Mouse (Mus musculus) ES-Bruce4 (cell line): ENCODE measurements around the gene Olfr544. TPM values are rescaled to one million over a fixed set of nuclear protein-coding genes. Genes with fewer than 3 reads are reported as not detected.
"Not testable (repeated sequence)": the region's sequence is repeated elsewhere in the genome, so short reads cannot be mapped to it uniquely, and the experiment has no call there.

ENCODE experiments used
- H3K27ac ChIP-seq: 2 replicates; pipeline ENCODE4 v1.5.1; 2012; ENCODE audit warnings: low read length, inconsistent platforms; ENCODE audit not compliant: insufficient read depth
- H3K27me3 ChIP-seq: 2 replicates; pipeline ENCODE4 v1.6.1; 2012; ENCODE audit warnings: mild to moderate bottlenecking, low read length, inconsistent platforms; ENCODE audit not compliant: control insufficient read depth, poor library complexity, insufficient read depth, severe bottlenecking
- H3K36me3 ChIP-seq: 2 replicates; pipeline ENCODE4 v1.6.1; 2012; ENCODE audit warnings: inconsistent platforms, mild to moderate bottlenecking, low read length, moderate library complexity; ENCODE audit not compliant: control insufficient read depth, poor library complexity, insufficient read depth, severe bottlenecking
- H3K4me1 ChIP-seq: one replicate; pipeline ENCODE4 v1.8.1; 2011; ENCODE audit warnings: low read length; ENCODE audit not compliant: control insufficient read depth, insufficient read depth
- H3K4me3 ChIP-seq: 2 replicates; pipeline ENCODE4 v1.5.1; 2011; ENCODE audit warnings: low read depth, mild to moderate bottlenecking, low read length
- H3K9ac ChIP-seq: 2 replicates; pipeline ENCODE4 v1.6.1; 2012; ENCODE audit warnings: low read depth, mild to moderate bottlenecking, inconsistent platforms; ENCODE audit not compliant: poor library complexity, severe bottlenecking
- H3K9me3 ChIP-seq: replicated peaks from 2 replicates; pipeline ENCODE4 v1.6.1; 2012; ENCODE audit warnings: mild to moderate bottlenecking, low read length, inconsistent platforms; ENCODE audit not compliant: control insufficient read depth, poor library complexity, insufficient read depth, severe bottlenecking
- CTCF ChIP-seq: IDR thresholded peaks from one replicate; pipeline ENCODE4 v1.8.1; 2011; ENCODE audit warnings: low read depth, low read length
- EP300 ChIP-seq: IDR thresholded peaks from 2 replicates; pipeline ENCODE4 v1.6.1; 2011; ENCODE audit warnings: low read depth, low read length; ENCODE audit not compliant: insufficient read depth
- POLR2A ChIP-seq: IDR thresholded peaks from one replicate; pipeline ENCODE4 v1.8.1; 2011; ENCODE audit warnings: low read length; ENCODE audit not compliant: insufficient read depth
- polyA plus RNA-seq: library from polyadenylated mRNA; stranded (reverse); fragments of >200 nt; gene quantifications from 2 replicates; pipeline ENCODE4 v1.2.4, GENCODE M21; 2011; ENCODE audit warnings: low read depth; ENCODE audit not compliant: missing spikeins, insufficient read depth, insufficient read length

The Olfr544 gene
- polyA plus RNA-seq, 1 experiment = not detected

DNA sequence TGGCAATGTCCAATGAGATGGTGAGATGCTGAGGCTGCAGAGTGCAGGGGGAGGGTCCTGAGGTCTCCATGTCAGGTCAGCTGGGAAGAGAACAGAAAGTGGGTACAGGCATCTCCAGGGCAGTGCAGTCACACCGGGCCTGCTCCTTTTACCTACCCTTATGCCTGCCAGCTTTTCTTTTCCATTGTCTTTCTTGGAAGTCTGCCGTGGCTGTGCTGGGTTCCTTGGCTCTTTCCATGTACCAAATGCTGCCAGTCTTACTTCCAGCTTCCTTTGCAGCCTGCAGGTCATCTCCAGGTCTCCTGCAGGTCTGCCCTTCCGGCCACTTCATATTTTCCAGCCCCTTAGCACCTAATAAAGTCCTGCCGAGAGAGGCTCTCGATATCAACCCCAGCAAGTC lies 13.9 kb upstream of the Olfr544 start:
- TF ChIP-seq POLR2A (no peak), EP300 (no peak), CTCF (no peak)
- H3K27ac ChIP-seq = no peak overlapping the region
- H3K27me3 ChIP-seq = no peaks in the 10 kb centered on the region
- no peaks in the 10 kb centered on the region for H3K4me1 ChIP-seq
- no peak overlapping the region for H3K9ac ChIP-seq
- no peaks in the 10 kb centered on the region for H3K36me3 ChIP-seq
- no peak overlapping the region for H3K4me3 ChIP-seq
- no peaks in the 10 kb centered on the region for H3K9me3 ChIP-seq

DNA sequence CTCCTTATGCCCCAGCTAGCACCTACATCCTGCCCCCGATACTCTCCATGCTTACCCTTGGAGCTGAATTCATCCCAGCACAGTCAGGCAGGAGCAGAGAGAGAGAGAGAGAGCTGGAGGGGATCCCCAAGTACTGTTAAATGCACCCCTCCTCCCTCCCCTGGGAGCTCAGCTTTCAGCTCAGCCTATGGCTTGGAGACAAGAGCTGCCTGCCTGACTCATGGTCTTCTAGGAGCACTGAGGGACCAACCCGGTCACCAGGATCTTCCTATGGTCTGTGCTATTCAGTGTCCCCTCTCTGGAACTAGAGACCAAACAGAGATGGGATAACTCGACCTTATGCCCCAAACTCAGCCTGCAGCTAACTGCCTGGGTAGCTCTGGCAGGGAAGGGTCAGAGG lies 11.4 kb upstream of the Olfr544 start, which contains the start of gene Olfr545:
TSS of gene Olfr545 (minus strand) at position 101 of the 400 bp plus-strand sequence.
- no peaks in the 10 kb centered on the region for H3K4me1 ChIP-seq
- no peak within 1 kb of the TSS for H3K27ac ChIP-seq
- H3K36me3 ChIP-seq = no peaks in the 10 kb centered on the region
- TF ChIP-seq CTCF = no peak
- TF ChIP-seq EP300 = no peak
- TF ChIP-seq POLR2A = no peak
- no peaks in the 10 kb centered on the region for H3K27me3 ChIP-seq
- H3K9ac ChIP-seq = no peak within 1 kb of the TSS
- H3K4me3 ChIP-seq = no peak within 1 kb of the TSS
- H3K9me3 ChIP-seq = no peaks in the 10 kb centered on the region

DNA sequence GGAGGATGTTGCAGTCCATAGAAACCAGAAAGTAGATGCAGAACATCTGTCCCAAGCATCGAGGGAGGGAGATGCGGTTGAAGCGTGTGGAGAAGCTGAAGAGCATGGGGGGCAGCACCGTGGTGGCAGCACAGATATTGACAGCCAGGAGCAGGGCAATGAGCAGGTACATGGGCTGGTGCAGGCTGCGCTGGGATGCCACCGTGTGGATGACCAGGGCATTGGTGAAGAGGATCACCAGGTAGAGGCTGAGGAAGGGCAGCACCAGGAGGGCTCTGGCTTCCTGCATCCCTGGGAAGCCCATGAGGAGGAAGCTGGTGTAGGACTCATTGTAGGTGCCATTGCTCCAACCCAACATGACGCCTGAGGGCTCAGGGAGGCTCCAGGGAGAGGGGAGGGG lies 6.3 kb upstream of the Olfr544 start:
- H3K9me3 ChIP-seq, H3K27ac ChIP-seq, H3K4me1 ChIP-seq, H3K4me3 ChIP-seq, H3K27me3 ChIP-seq, H3K36me3 ChIP-seq, H3K9ac ChIP-seq: not testable (repeated sequence)

DNA sequence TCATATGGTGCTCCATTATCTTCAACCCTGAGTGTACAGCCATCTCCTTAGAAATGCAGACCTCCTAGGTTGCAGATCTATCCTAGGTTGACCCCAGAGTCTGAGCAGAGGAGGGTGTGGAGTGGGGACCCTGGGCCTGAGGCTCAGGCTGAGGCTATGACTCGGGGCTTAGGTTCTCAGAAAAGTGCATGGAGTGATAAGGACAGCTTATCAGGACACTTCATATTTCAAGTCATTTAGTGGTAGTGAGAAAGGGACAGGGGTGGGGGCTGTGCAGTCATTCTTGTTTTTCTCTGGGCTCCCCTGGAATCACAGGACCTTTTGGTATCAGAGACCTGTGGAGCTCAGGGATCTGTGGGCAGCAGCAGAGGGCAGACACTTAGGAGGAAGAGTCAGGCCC lies 2.0 kb downstream of the Olfr544 start:
- Histone ChIP-seq H3K4me3 (no peak overlapping the region), H3K27ac (no peak overlapping the region), H3K4me1 (no peaks in the 10 kb centered on the region), H3K27me3 (no peaks in the 10 kb centered on the region), H3K9ac (no peak overlapping the region), H3K36me3 (no peaks in the 10 kb centered on the region), H3K9me3 (no peaks in the 10 kb centered on the region)
- TF ChIP-seq CTCF (no peak), EP300 (no peak), POLR2A (no peak)

DNA sequence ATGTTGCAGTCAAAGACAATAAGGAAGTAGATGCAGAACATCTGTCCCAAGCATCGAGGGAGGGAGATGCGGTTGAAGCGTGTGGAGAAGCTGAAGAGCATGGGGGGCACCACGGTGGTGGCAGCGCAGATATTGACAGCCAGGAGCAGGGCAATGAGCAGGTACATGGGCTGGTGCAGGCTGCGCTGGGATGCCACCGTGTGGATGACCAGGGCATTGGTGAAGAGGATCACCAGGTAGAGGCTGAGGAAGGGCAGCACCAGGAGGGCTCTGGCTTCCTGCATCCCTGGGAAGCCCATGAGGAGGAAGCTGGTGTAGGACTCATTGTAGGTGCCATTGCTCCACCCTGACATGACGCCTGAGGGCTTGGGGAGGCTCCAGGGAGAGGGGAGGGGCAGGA lies 3.3 kb downstream of the Olfr544 start:
- not testable (repeated sequence) for H3K27me3 ChIP-seq, H3K4me1 ChIP-seq, H3K4me3 ChIP-seq, H3K9me3 ChIP-seq, H3K27ac ChIP-seq, H3K9ac ChIP-seq, H3K36me3 ChIP-seq

DNA sequence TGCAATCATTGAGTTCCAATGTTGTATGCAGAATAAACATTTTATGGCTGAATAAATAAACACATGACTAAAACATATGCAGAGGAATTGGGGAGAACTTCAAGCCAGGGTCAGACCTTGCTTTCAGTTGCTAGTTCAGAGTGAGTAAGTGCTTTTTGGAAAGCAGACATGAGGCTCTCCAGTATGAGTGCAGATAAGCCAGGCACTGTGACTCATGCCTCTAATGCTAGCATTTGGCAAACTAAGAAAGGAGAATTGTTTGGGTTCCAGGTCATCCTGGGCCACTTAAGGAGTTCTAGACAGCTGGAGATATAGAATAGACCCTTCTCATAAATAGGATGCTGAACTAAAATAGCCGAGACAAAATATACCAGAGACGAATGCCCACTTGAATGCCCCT lies 4.4 kb downstream of the Olfr544 start:
- TF ChIP-seq EP300 (no peak), CTCF (no peak), POLR2A (no peak)
- Histone ChIP-seq H3K4me3 (no peak overlapping the region), H3K27me3 (no peaks in the 10 kb centered on the region), H3K27ac (no peak overlapping the region), H3K4me1 (no peaks in the 10 kb centered on the region), H3K9me3 (no peaks in the 10 kb centered on the region), H3K36me3 (no peaks in the 10 kb centered on the region), H3K9ac (no peak overlapping the region)

DNA sequence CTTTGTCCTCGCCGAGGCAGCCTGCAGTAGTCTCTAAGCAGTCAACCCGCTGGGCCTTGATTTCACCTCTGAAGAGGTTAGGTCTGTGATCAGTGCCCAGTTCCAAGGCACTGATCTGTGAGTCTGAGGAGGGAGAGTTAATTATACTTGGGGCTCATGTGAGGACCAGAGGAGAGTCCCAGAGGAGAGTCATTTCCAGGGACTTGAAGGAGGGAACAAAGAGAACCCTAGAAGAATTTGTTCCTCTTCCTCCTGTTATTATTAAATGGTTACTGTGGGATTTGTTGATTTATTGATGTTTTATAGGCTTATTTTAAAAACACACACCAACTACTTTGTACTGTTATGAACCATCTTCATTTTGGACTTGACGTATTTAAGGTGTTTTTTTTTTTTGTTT lies 6.5 kb downstream of the Olfr544 start, which contains the start of gene Olfr543:
TSS of gene Olfr543 (minus strand) at position 101 of the 400 bp plus-strand sequence.
- Histone ChIP-seq H3K9ac (no peak within 1 kb of the TSS), H3K27me3 (no peaks in the 10 kb centered on the region), H3K36me3 (no peaks in the 10 kb centered on the region), H3K4me3 (no peak within 1 kb of the TSS), H3K9me3 (no peaks in the 10 kb centered on the region), H3K27ac (no peak within 1 kb of the TSS), H3K4me1 (no peaks in the 10 kb centered on the region)
- TF ChIP-seq CTCF (no peak), EP300 (no peak), POLR2A (no peak)
